Mouse (Mus musculus) cerebellum, adult 2 months (tissue): Measurements from ENCODE around the gene Dhrs7b.

Source experiments
- CTCF ChIP-seq: fragments of 200-500 bp; IDR thresholded peaks from 2 replicates; pipeline ENCODE4 v1.5.1; 2011; ENCODE audit warnings: low read depth, mild to moderate bottlenecking, control low read depth, low read length, moderate library complexity, borderline replicate concordance; ENCODE audit not compliant: insufficient read depth
- POLR2A ChIP-seq: fragments of 200-500 bp; IDR thresholded peaks from 2 replicates; pipeline ENCODE4 v1.6.1; 2011; ENCODE audit warnings: low read length, control low read depth, borderline replicate concordance; ENCODE audit not compliant: insufficient read depth

GRCm38 (mm10) chr11:60906449-60906848, 76.0 kb downstream of the Dhrs7b start:
- TF ChIP-seq CTCF (no peak), POLR2A (no peak)
